Mouse (Mus musculus) lung, postnatal 25 days (tissue): Measurements from ENCODE around the gene Olfr1109.

ENCODE experiments used
- DNase-seq: peaks from one replicate; pipeline ENCODE4 v3.0.0; 2022; ENCODE audit warnings: low spot score

Gene Olfr1109

GRCm38 (mm10) chr2:87095908-87096307 is at the start of gene Olfr1109:
Gene Olfr1109 (minus strand): TSS chr2:87096008.
- no peak for DNase-seq

GRCm38 (mm10) chr2:87140200-87140599 is 44.4 kb upstream of the Olfr1109 start, which contains the start of gene Olfr1110:
Gene Olfr1110 (minus strand): TSS chr2:87140300.
- no peak for DNase-seq

GRCm38 (mm10) chr2:87114467-87114866 is 18.7 kb upstream of the Olfr1109 start, which contains the start of gene Olfr259:
Gene Olfr259 (minus strand): TSS chr2:87114567.
- DNase-seq = no peak

- DNase-seq = no peak
These were observed 20.1 kb downstream of the Olfr1109 start, which contains the start of gene Olfr1107 for GRCm38 (mm10) chr2:87075717-87076116. Gene Olfr1107 (minus strand): TSS chr2:87075817.

- DNase-seq = no peak
These were observed 43.6 kb downstream of the Olfr1109 start, which contains the start of gene Olfr1106 for GRCm38 (mm10) chr2:87052173-87052572. Gene Olfr1106 (minus strand): TSS chr2:87052273.
